Mouse (Mus musculus) spleen, adult 2 months (tissue): ENCODE measurements around the gene Dnmt1.

Experiments
- CTCF ChIP-seq: fragments of 200-500 bp; IDR thresholded peaks from 2 replicates; pipeline ENCODE4 v1.5.1; 2011; ENCODE audit warnings: mild to moderate bottlenecking, inconsistent platforms; ENCODE audit not compliant: insufficient read depth, insufficient read length, insufficient replicate concordance; ENCODE audit errors: extremely low read depth
- POLR2A ChIP-seq: fragments of 200-500 bp; IDR thresholded peaks from 2 replicates; pipeline ENCODE4 v1.6.1; 2011; ENCODE audit warnings: low read depth, low read length, inconsistent platforms

GRCm38 (mm10) chr9:20893069-20893468 is 66.6 kb downstream of the Dnmt1 start:
- TF ChIP-seq CTCF (no peak), POLR2A (no peak)
